Comparison of ENCODE assay signal across 9 mouse cellular contexts in the genomic region with DNA sequence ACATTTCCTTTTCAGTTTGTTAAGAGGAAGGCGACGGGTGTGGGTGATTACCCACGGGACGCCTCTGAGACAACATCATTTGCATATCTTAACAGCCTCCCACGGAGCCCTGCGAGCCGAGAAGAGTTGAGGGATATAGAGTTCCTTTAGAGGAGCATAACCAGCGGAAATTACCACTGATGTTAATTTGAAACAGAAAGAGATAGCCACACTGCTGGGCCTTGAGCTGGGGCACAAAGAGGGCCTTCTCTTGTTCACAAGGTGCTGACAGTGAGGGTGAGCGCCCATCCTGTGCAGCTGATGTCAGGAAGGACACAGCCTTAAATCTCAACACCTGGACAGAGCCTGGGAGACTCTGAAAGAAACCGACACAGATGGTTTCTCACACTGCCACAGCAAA.
DNase-seq lines count a peak whose midpoint lies in the region; ATAC-seq lines count a peak whose summit lies in the region.
"Had no signal": no experiment of that assay in that cellular context is flagged by ENCODE, and none has a peak within 500 bp of the region (broad histone marks: within the 10 kb centered on the region; RNA-seq: fewer than 3 reads in every experiment).

No protein-coding gene starts in this region.

- H3K27ac ChIP-seq in liver, embryonic 12.5 days, result no peak overlapping the region
- H3K27ac ChIP-seq: stomach, embryonic 15.5 days had no signal

- H3K4me1 ChIP-seq in liver, embryonic 12.5 days, result no peaks in the 10 kb centered on the region
- H3K4me1 ChIP-seq: stomach, embryonic 15.5 days had no signal

- H3K36me3 ChIP-seq in liver, embryonic 12.5 days, result no peaks in the 10 kb centered on the region
- H3K36me3 ChIP-seq: stomach, embryonic 15.5 days had no signal

- peak; percentile 66 to 72 for DNase-seq in B cell, adult 2 months
- DNase-seq in embryo, embryonic 10 days (ENCODE audit: low spot score), result peak; percentile 42
- DNase-seq in heart, adult 8-10 months (ENCODE audit: low spot score), result peak; percentile 18
- peak; percentile 5 to 19 for DNase-seq in layer of hippocampus, postnatal 10 days (ENCODE audit: low spot score in 2 of 2)
- DNase-seq in neural tube, embryonic 10.5 days (ENCODE audit: extremely low spot score, low spot score), result peak; percentile 19
- DNase-seq in MN1 (ENCODE audit: low spot score), result no peak
- DNase-seq in ovary, postnatal 36 days (ENCODE audit: low spot score), result no peak

- H3K4me3 ChIP-seq in liver, embryonic 12.5 days, result no peak overlapping the region
- H3K4me3 ChIP-seq: stomach, embryonic 15.5 days had no signal

- no peaks in the 10 kb centered on the region for H3K27me3 ChIP-seq in liver, embryonic 12.5 days (replicated peaks)
- H3K27me3 ChIP-seq: stomach, embryonic 15.5 days had no signal

- H3K9me3 ChIP-seq in liver, embryonic 12.5 days (replicated peaks), result no peaks in the 10 kb centered on the region
- H3K9me3 ChIP-seq: stomach, embryonic 15.5 days had no signal

- 11% methylated on average over 10 of the region's 10 CpGs for WGBS in liver, embryonic 12.5 days (ENCODE audit: insufficient replicate concordance)

- ATAC-seq in liver, embryonic 12.5 days, result no peak

- no peak overlapping the region for H3K4me2 ChIP-seq in liver, embryonic 12.5 days
- H3K4me2 ChIP-seq: stomach, embryonic 15.5 days had no signal

- no peak overlapping the region for H3K9ac ChIP-seq in liver, embryonic 12.5 days
- H3K9ac ChIP-seq: stomach, embryonic 15.5 days had no signal

Comparison
In these comparisons a context has a peak if more than half of its experiments do, and no peak if none do; other contexts are left out.
1. DNase-seq: peak in B cell, adult 2 months (2 of 2), embryo, embryonic 10 days (single experiment), heart, adult 8-10 months (single experiment), layer of hippocampus, postnatal 10 days (2 of 2) and neural tube, embryonic 10.5 days (single experiment); none in MN1 (single experiment) and ovary, postnatal 36 days (single experiment).